Mouse (Mus musculus) megakaryocyte, embryonic 14.5 days (primary cell): ENCODE measurements at regions not wholly inside any gene's neighbourhood (a gene's known extent, or its start where the extent isn't known, plus 50 kb on each side); places are given as distances from the start of the nearest gene placed in this dataset.

Experiments used
- FLI1 ChIP-seq: IDR thresholded peaks from 2 replicates; pipeline ENCODE4 v1.6.1; 2012; ENCODE audit warnings: low read length, inconsistent platforms, mixed read lengths
- GATA1 ChIP-seq: IDR thresholded peaks from 3 replicates; pipeline ENCODE4 v1.6.1; 2012; ENCODE audit warnings: mixed read lengths, low read length, inconsistent platforms, borderline replicate concordance

DNA sequence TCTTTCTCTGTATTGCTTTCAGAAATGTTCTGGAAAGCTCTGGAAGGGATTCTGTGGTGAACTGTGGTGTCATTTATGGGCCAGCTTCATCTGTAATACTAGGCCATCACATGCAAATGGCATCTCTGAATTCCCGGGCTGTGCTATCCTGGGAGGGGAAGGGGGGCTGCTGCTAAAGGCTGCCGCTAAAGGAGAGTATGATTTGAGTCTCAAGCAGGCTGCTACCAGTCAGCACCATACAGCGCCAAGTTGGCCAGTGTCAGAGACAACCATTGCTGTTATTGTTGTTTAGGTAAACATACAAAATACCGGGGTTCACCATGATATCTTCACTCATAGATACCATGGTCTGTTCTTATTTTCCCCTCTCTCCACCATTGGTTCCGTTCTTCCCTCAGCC lies 543.5 kb downstream of the Zfp704 start:
- no peak for TF ChIP-seq GATA1
- no peak for TF ChIP-seq FLI1
